Mouse (Mus musculus): Measurements from ENCODE around the gene Pnkp. TPM values are rescaled to one million over a fixed set of nuclear protein-coding genes. Genes with fewer than 3 reads are reported as not detected.

Pnkp gene
- 23.4 and 24.1 TPM in 2 replicates for polyA plus RNA-seq (2012; rRNA removed)

DNA sequence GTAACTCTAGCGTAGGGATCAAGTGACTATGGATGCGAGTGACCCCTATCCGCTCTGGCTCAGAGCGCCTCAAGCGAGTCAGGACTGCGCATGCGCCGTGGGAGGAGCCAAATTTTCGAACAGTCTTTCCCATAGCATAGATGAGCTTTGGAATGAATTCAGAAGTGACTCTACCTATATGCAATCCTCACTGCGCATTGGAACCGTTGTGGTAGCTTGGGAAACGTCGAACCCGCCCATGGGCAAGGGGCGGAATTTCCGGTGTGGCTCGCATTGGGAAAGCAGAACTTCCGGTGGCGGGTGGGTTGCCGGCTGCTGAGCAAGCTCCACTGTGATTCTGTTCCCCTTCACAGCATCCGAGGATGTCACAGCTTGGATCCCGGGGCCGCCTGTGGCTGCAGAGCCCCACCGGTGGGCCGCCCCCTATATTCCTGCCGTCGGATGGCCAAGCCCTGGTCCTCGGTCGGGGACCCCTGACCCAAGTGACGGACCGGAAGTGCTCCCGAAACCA, at the start of gene Pnkp:
Pnkp (plus strand) TSS at position 98 of the 511 bp plus-strand sequence.
- DNase-seq (ENCODE audit: low spot score) = peak; percentile 68

DNA sequence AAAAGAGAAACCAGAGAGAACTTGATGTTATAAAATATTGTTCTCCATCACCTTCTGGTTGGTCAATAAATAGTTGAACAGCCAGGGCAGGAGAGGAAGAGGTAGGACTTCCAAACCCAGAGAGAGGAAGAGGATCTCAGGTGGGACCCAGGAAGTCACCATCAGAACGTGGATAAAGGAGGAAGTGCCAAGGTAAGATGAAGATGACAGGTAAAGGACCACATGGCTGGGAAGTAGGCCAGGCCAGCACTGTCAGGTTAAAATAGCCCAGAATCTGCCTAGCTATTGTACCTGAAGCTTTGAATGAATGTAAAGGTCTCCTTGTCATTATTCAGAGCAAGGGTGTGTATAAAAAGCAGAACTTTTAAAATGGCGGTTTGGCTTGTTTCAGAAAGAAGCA, 48.0 kb upstream of the Pnkp start:
- no peak for DNase-seq (ENCODE audit: low spot score)

DNA sequence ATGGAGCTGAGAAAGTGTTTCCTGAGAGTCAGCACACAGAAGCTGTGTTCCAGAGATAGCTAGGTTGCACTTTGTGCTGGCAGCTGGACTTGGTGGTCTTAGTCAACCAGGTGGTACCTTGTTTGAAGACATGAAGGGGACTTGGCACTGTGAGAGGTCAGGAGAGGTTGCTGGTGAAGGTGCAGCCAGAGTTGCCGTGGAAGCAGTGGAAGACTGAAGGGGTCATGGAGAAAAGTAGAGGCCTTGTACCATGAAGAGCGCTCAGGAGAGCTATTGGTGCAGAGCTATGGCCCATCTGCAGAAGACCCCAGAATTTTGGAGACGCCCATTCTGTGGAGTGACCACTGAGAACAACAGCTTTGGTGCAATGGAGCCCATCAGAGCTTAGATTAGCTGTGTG, 47.5 kb upstream of the Pnkp start:
- no peak for DNase-seq (ENCODE audit: low spot score)

DNA sequence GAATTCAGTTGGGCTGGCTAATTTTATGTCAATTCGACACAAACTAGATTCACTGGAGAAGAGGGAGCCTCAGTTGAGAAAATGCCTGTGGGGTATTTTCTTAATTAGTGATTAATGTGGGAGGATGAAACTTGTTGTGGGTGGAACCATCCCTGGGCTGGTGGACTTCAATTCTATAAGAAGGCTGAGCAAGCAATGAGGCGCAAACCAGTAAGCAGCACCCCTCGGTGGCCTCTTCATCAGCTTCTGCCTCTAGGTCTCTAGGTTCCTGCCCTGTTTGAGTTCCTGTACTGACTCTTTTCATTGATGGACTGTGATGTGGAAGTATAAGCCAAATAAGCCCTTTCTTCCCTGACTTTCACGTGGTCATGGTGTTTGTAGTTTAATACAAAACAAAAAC, 46.6 kb upstream of the Pnkp start:
- DNase-seq (ENCODE audit: low spot score) = peak; percentile 10

DNA sequence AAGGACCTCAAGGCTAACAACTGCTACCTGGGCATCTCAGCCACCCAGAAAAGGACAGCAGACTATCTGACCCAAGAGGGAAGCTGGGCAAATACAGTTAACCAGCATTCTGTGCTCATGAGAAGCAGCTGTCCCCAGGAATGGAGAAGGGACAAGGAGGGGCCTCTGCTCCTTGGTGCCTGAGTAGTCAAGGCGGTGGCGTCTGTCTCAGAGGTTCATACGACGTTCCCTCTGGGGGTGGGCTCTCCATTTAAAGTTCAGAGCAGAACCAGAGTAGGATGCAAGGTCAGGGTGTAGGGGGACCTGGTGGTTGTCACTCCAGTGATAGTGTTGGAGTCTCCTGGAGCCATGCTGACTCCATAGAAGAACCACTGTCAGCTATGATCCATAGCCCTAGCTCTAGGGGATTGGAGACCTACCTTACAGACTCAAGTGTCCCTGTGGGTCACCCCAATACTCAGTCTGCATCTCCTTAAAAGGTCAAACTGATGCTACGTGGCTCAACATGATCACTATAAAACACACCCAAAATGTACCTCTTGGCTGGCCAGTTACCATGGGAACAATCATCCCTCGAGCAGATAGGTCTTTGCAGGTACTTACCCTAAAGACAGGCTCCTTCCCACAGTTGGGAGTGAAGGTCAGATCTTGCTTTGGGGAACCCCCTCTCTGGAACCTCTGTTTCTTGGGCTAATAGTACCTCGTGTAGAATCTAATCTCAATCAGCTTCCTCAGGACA, 46.0 kb upstream of the Pnkp start:
- peak; percentile 4 for DNase-seq (ENCODE audit: low spot score)

DNA sequence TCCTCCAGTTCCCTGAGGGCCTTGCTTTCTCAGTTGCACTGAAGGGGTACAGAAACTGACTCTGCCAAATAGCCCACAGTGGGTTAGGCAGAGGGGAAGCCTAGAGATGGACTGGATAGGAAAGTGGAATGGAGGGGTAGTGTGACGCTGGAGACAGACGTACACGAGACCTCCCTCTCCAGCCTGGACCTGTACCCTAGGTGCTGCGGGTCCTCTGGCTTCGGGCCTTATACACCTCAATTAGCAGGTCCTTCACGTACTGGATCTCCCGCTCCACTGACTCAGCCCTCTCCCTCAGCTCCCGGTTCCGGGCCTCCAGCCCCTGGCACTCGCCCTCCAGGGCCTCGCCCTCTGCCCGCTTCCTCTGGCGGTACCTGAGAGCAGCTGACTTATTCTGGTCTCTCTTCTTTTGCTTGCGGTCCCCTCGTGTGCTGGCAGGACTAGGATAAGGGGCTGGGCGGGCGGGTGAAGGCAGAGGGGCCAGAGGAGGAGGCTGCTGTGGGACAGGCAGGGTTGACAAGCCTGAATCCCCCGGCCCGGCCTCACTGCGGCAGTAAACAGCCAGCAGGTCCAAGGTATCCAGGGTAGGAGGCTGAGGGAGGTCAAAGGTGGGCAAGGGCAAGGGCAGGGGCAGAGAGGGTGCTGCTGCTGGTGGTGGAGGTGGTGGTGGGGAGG, 44.2 kb upstream of the Pnkp start:
- DNase-seq (ENCODE audit: low spot score) = peak; percentile 23

DNA sequence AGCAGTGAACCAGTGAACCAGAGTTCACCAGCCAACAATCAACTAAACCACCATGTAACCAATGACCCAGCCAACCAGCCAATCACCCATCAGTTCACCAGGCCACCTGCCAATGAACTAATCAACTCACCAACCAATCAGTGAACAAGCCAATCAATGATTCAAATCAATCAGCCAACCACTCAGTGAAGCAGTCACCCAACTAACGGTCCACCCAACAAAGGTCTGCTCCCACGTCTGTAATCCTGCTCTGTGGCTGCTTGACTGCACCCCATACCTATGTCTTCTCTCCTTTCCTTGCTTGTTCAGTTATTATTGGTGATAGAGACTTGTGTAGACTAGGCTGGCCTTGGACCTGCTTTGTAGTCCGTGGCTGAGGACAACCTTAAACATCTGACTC, 43.0 kb upstream of the Pnkp start:
- peak; percentile 5 for DNase-seq (ENCODE audit: low spot score)

DNA sequence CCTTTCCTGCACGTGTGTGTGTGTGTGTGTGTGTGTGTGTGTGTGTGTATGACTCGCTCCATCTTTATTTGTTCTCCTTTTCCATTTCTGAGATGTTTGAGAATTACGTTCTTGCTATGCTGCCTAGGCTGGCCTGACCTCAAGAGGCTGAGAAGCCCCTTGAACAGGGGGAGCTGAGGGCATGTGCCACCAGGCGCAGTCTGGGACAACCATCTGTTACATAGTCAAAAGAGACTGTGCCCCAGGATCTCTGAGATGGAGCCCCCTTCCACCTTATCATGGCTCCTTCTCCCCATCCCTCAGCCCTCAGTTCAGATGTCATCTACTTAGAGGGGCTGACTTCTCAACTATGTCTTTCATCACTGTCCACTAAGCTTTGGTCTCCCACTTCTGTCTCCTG, 42.5 kb upstream of the Pnkp start:
- no peak for DNase-seq (ENCODE audit: low spot score)

DNA sequence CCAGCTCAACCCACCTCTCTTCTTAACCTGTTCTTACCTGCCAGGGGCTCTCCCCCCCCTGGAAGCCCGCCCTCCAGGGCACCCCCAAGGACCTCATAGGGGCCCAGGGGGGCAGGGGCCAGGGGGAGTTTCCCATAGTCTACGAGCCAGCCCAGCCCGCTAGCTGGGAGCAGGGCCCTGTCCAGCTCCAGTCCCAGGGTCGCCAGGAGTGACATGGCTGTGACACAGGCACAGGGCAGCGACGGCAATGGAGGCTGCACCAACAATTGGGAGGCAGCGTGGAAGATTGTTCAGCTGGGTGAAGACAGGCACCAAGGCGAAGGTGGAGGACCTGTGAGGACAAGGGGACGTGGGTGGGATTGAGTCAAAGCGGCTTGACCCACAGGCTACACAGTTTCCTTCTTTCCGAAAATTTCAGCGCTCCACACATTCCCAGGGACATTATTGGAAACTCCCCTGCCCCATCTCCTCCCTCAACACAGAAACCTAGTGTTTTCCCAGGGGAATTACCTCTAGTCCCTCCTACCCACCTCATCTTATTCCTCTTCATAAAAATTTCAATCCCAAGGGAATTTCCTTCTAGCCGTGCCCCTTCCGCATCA, 41.9 kb upstream of the Pnkp start:
- peak; percentile 28 for DNase-seq (ENCODE audit: low spot score)

DNA sequence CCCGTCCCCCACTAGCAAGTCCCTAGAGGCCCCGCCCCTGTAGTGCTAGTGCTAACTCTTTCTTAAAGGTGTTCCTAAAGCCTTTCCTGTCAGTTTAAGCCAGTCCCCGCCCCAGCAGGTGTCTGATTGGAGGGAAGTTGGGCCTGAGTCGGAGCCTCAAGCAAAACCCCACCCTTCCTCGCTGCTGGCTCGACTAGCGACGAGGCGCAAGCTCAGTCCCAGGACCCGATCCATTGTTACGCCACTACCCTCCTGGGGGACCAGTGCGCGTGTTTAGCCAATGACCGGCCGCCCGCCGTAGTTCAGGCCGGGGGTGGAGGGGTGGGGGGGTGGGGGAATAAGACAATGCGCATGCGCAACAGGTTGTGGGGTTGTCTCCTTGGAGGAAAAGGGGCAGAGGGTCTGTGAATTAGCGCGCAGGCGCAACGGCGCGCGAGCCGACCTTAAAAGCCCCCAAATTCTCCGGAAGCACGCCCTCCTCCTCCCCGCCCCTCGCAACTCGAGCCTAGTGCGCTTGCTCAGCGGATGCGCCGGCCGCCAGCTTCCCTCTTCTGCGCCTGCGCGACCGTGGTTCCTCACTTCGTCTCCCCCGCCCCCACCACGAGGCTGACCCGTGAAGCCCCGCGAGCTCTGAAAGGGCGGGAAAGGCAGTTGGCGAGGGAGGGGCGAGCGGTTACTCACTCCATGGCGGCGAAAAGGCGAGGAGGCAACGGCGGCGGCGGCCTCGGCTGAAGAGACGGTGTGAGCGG, 41.0 kb upstream of the Pnkp start, which contains the start of the genes Nup62 and Il4i1:
Nup62 (plus strand) TSS at position 368 of the 749 bp plus-strand sequence.
Il4i1 (plus strand) TSS at position 667 of the 749 bp plus-strand sequence.
- DNase-seq (ENCODE audit: low spot score) = peak; percentile 97

DNA sequence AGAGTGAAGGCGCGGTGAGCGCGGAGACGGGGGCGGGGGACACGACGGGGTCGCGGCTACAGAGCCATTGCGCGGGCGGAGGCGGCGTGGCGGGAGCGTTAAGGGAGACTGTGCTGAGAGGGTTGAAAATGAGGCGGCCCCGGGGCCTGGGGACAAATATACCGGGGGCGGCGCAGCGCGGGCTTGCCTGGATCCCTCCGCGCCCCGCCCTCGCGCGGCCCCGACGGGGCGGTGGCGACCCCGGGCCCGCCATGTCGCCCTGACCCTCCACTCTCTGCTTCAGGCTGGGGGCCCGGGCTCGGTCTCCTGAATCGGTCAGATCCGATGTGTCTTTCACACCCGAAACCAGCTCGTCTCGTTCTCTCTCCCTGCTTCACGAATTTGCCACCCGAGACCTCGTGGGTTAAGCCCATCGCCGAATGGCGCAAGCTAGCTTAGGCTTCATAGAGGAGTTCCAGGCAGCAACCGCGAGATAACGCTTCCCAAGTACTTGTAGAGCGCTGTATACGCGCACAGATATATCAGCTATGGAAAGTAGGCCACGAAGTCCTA, 40.4 kb upstream of the Pnkp start, which contains the start of gene Atf5:
Atf5 (minus strand) TSS at position 189 of the 552 bp plus-strand sequence.
- DNase-seq (ENCODE audit: low spot score) = no peak

DNA sequence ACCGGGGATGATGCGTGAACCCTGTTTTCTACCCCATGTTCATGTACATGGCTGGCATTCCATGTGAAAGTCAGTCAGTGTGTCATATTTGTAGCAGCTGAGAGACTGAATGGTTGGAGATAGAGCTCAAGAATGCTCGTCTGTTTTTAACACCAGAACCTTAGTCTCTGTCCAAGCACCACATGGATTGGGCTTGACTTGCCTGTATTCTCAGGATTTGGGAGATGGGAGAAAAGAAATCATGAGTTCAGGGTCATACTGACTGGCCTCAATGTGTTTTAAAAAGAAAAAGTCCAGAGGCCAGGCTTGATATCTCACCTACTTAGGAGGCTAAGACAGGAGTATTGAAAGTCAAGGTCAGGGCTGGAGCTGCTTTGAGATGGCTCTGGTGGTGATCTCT, 39.5 kb upstream of the Pnkp start:
- peak; percentile 15 for DNase-seq (ENCODE audit: low spot score)

DNA sequence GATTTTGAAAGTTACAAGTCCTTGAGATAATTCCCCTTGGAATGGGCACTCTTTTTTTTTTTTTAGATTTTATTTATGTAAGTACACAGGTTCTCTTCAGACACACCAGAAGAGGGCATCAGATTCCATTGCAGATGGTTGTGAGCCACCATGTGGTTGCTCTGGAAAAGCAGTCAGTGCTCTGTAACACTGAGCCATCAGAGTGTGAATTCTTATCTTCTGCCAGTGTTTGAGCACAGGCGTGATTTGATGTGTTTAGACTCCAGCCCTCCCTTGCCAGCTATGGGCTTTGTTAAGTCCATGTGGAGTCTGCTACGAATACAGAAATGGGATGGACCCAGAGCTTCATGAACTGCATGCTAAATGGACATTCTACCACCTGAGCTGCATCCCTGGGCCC, 38.8 kb upstream of the Pnkp start:
- DNase-seq (ENCODE audit: low spot score) = peak; percentile 12

DNA sequence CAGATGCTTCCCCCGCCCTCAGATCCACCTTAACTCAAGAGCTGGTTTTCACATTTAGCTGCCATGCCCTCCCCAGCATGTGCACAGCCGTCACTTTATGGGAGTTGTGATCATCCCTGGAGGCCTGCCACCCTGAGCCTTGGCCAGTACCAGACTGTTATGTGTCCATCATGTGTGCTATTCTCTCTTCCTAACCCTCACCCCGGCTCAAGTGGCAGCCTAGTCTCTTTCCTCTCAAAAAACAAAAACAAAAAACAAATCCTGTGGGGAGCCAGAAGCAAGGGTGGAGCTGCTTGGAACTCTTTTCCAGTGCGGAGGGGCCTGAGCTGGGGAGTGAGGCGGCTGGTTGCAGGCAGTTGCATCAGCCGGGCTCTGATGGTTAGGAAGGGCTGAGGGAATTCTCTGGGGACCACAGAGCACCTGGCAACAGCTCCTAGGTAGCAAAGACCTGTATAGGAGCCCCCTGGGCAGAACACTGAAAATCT, 38.1 kb upstream of the Pnkp start:
- peak; percentile 30 for DNase-seq (ENCODE audit: low spot score)

DNA sequence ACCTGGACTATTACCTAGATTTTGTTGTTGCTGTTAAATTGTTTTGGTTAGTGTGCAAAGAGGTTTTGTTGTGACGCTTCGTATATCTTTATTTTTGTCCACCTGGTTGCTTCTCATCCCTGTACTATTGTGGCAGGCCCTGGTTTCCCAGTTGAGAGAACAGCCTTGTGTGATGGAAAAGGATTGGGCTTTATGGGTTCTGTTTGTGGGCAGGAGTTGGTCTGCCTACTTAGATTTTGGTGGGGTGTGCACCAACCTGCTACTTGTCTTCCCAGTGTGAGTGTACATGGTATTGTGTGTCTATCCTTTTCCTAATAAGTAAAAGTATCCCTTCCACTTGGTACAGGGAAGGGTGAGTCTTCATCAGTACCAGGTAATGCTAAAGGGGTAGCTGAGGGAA, 37.5 kb upstream of the Pnkp start:
- DNase-seq (ENCODE audit: low spot score) = peak; percentile 6

DNA sequence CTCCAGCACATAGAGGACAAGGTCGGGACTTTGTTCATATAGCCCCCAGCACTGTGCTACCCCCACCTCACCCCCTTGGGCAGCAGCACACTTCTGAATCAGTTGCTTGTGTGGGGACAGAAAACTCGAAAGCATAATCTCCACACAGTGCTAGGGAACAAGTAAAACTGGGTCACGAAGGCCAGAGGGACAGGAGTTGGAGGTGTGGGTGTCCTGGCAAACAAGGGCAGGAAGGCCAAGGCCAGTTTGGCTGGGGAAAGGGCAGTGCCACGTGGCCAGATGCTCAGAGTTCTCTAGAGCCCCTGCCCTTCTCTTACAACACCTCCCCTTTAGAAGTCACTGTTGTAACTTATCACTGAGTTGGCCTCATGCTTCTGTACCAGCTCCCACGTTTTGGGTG, 37.1 kb upstream of the Pnkp start:
- DNase-seq (ENCODE audit: low spot score) = peak; percentile 17

DNA sequence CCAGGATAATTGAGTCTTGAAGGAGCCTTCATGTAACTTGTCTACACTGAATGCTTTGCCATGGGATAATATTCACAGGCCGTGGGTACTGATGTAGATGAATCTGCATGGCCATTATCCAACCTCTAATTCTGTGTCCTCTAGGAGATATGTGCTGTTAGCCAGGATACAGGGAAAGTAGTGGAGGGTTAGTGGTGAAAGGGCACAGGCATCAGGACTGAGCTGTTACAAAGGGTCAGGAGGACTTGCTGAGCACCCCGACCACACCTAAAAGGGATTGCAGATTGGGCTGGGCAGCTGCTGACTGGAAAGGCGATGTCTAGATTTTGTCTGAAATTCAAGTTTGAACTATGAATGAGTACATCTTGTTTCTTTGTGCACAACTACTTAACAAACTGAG, 36.4 kb upstream of the Pnkp start:
- DNase-seq (ENCODE audit: low spot score) = peak; percentile 6

DNA sequence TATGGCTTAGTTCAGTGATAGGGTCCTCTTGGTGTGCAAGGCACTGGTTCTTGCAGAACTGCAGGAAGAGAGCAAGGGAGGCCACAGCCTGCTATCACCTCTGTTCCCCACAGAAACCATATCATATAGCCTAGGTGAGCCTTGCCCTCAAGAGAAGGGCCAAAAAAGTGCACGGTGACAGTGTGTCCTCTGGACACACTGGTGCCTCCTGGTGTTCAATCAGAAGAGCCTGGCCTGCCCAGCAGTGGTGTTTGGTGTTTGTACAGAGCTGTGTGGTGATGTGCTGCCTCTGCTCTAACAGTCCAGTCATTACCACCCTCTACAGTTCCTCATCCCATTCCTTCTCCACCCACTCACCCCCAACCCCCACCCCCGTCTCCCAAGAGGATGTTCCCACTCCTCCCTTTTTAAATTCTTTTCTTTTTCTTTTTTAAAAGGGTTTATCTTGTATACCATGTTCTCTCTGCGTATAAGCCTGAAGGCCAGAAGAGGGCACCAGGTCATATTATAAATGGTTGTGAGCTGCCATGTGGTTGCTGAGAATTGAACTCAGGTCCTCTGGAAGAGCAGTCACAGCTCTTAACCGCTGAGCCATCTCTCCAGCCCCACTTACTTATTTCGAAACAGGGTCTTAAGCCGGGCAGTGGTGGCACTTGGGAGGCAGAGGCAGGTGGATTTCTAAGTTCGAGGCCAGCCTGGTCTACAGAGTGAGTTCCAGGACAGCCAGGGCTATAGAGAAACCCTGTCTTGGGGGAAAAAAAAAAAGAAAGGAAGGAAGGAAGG, 35.1 kb upstream of the Pnkp start:
- peak; percentile 15 for DNase-seq (ENCODE audit: low spot score)

DNA sequence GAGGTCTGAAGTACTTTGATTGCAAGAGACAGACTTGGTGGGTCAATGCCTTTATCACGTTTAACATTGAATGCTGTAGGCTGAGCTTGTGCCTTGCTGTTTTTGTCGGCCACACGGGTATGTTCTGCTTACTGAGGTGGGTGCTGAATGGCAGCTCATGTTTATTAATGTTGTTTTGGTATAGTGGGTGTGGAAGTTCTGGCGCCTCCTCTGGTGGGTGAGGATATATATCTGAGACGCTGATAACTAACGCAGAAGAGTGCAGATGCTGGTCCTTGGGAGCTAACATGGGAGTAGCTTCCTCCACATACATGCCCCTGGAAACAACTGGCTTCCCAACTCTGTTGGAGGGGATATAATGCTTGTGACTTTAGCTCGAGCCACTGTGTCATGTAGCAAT, 33.5 kb upstream of the Pnkp start:
- DNase-seq (ENCODE audit: low spot score) = no peak

DNA sequence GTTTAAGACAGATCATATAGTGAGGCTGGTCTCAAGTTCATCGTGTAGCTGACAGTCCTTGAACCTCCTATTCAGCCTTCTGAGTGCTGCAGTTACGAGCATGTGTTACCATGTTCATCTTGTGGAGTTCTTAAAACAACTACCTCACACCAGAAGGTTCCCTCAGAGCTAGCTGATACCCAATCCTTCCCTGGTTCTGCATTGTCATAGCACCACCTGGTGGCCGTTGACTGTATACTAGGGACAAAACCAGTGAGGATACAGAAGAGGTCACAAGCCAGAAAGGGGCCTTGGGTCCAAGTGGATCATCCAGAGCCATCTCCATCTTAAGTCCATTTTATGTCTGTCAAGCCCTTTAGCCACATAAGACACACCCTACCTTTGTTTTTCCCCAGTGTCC, 32.1 kb upstream of the Pnkp start:
- no peak for DNase-seq (ENCODE audit: low spot score)

DNA sequence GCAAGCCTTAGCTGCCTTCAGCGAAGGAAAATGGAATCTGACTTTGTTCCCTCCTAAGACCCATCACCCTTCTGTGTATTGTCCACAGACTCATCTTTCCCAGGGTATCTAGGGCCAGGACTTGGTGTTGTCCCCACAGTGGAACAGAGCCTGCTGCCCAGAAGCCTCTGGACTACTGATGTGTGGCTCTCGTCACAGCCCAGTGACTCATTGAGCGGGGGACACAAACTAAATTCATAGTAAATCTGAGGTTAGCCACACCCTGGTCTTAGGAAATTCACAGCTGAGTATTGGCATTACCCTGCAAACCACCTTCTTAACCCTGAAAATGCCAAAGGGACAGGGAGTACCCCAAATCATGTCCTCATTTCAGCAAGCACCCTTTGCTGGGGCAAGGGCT, 30.2 kb upstream of the Pnkp start:
- DNase-seq (ENCODE audit: low spot score) = no peak

All from urinary bladder, adult 2 months (tissue).